Comparison of ENCODE assay signal across 10 mouse cellular contexts in the genomic region with DNA sequence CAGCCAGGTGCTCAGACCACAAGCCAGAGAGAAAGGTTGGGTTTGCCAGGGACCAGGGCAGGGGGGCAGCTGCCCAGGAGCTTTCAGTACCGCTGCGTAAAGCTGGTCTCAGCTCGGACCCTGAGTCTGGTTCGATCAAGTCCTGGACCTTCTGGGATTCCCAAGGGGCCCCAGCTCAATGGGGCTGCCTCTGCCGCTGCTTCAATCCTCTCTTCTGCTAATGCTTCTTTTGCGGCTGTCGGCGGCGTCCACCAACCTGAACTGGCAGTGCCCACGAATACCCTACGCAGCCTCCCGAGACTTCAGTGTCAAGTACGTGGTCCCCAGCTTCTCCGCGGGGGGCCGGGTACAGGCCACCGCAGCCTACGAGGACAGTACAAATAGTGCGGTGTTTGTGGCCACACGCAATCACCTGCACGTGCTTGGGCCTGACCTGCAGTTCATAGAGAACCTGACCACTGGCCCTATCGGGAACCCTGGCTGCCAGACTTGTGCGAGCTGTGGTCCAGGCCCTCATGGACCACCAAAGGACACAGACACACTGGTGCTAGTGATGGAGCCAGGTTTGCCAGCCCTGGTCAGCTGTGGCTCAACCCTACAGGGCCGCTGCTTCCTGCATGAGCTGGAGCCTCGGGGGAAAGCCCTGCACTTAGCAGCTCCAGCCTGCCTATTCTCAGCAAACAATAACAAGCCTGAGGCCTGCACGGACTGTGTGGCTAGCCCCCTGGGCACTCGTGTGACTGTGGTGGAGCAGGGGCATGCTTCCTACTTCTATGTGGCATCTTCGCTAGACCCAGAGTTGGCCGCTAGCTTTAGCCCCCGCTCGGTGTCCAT. TPM values are rescaled to one million over a fixed set of nuclear protein-coding genes. Genes with fewer than 3 reads are reported as not detected.
DNase-seq lines count a peak whose midpoint lies in the region; ATAC-seq and TF ChIP-seq lines count a peak whose summit lies in the region.
"Had no signal": no experiment of that assay in that cellular context is flagged by ENCODE, and none has a peak within 500 bp of the region (broad histone marks: within the 10 kb centered on the region; RNA-seq: fewer than 3 reads in every experiment).

No protein-coding gene starts in this region.

- no peak overlapping the region; the same call in 1 of the 2 replicates for H3K27ac ChIP-seq in lung, embryonic 14.5 days (ENCODE audit: low read depth)
- H3K27ac ChIP-seq in forebrain, embryonic 11.5 days (ENCODE audit: low read depth, low read length) = no peak overlapping the region
- peak overlapping the region; percentile 92 for H3K27ac ChIP-seq in intestine, embryonic 16.5 days (ENCODE audit: low read length)
- H3K27ac ChIP-seq in neural tube, embryonic 14.5 days (ENCODE audit: low read depth, low read length) = no peak overlapping the region
- H3K27ac ChIP-seq in left cerebral cortex, adult 2 months = no peak overlapping the region

- TF ChIP-seq CTCF in lung, embryonic 14.5 days (IDR thresholded peaks at IDR 0.05; ENCODE audit: low read depth) = 0 out of 2 replicates have a peak, but pooled peaks have one; percentile 8
- no peak for TF ChIP-seq CTCF in left cerebral cortex, adult 2 months (IDR thresholded peaks at IDR 0.05)

- intact Hi-C loops in left cerebral cortex, adult 2 months (cut with DNase I) = no loop called here

- peak overlapping the region; percentile 36 for H3K4me3 ChIP-seq in lung, embryonic 14.5 days (ENCODE audit: low read depth, low read length)
- peak overlapping the region; percentile 24 for H3K4me3 ChIP-seq in forebrain, embryonic 11.5 days (ENCODE audit: low read depth, low read length)
- peak overlapping the region; percentile 57 for H3K4me3 ChIP-seq in intestine, embryonic 16.5 days (ENCODE audit: low read length)
- H3K4me3 ChIP-seq in neural tube, embryonic 14.5 days (ENCODE audit: low read depth, low read length) = peak overlapping the region; percentile 19; the same call in 1 of the 2 replicates
- no peak overlapping the region for H3K4me3 ChIP-seq in left cerebral cortex, adult 2 months

- no peaks in the 10 kb centered on the region for H3K36me3 ChIP-seq in lung, embryonic 14.5 days (ENCODE audit: insufficient read depth)
- no peaks in the 10 kb centered on the region for H3K36me3 ChIP-seq in forebrain, embryonic 11.5 days (ENCODE audit: control insufficient read depth, insufficient read depth, low read length)
- H3K36me3 ChIP-seq in intestine, embryonic 16.5 days (ENCODE audit: control insufficient read depth, insufficient read depth, low read length) = peaks cover 7% of the 10 kb centered on the region; the same call in 1 of the 2 replicates
- peaks cover 6% of the 10 kb centered on the region for H3K36me3 ChIP-seq in neural tube, embryonic 14.5 days (ENCODE audit: control insufficient read depth, insufficient read depth, low read length)

- 42% methylated on average over 31 of the region's 31 CpGs for WGBS in lung, embryonic 14.5 days
- 48% methylated on average over 31 of the region's 31 CpGs for WGBS in forebrain, embryonic 11.5 days
- 38% methylated on average over 31 of the region's 31 CpGs for WGBS in intestine, embryonic 16.5 days
- WGBS in neural tube, embryonic 14.5 days = 41% methylated on average over 31 of the region's 31 CpGs

- ATAC-seq in lung, embryonic 14.5 days (ENCODE audit: insufficient read depth) = no peak
- ATAC-seq in forebrain, embryonic 11.5 days (replicated peaks; ENCODE audit: low FRiP score) = no peak
- no peak; the same call in 1 of the 2 replicates for ATAC-seq in intestine, embryonic 16.5 days
- ATAC-seq in neural tube, embryonic 14.5 days (ENCODE audit: low read depth) = 0 out of 2 replicates have a peak, but pooled peaks have one; percentile 18

- peaks cover 24% of the 10 kb centered on the region for H3K4me1 ChIP-seq in lung, embryonic 14.5 days (ENCODE audit: insufficient read depth)
- peaks cover 13% of the 10 kb centered on the region for H3K4me1 ChIP-seq in forebrain, embryonic 11.5 days (replicated peaks; ENCODE audit: control insufficient read depth, insufficient read depth, low read length)
- H3K4me1 ChIP-seq in intestine, embryonic 16.5 days (ENCODE audit: control insufficient read depth, insufficient read depth, low read length) = peaks cover 28% of the 10 kb centered on the region
- 0 out of 2 replicates have a peak, but pooled peaks cover 3% of the 10 kb centered on the region for H3K4me1 ChIP-seq in neural tube, embryonic 14.5 days (ENCODE audit: control insufficient read depth, insufficient read depth, low read length)

- peak overlapping the region; percentile 67 for H3K4me2 ChIP-seq in lung, embryonic 14.5 days
- H3K4me2 ChIP-seq in forebrain, embryonic 11.5 days (ENCODE audit: low read depth, low read length, severe bottlenecking) = peak overlapping the region; percentile 58
- H3K4me2 ChIP-seq in intestine, embryonic 16.5 days (ENCODE audit: low read depth, low read length) = peak overlapping the region; percentile 60
- peak overlapping the region; percentile 48 for H3K4me2 ChIP-seq in neural tube, embryonic 14.5 days (ENCODE audit: low read depth, low read length)

- peak; percentile 32 for DNase-seq in lung, embryonic 14.5 days
- no peak for DNase-seq in lung, postnatal 36 days
- no peak for DNase-seq in forebrain, embryonic 11.5 days (ENCODE audit: low spot score)
- no peak for DNase-seq in MN1 (ENCODE audit: low spot score)
- DNase-seq in cerebellum, postnatal 25 days = no peak
- DNase-seq in left cerebral cortex, adult 2 months (ENCODE audit: extremely low spot score in 1 of 2, low spot score in 2 of 2) = no peak

- no peaks in the 10 kb centered on the region for H3K9me3 ChIP-seq in lung, embryonic 14.5 days (ENCODE audit: low read depth, low read length)
- no peaks in the 10 kb centered on the region for H3K9me3 ChIP-seq in forebrain, embryonic 11.5 days (ENCODE audit: control insufficient read depth, low read length)
- no peaks in the 10 kb centered on the region for H3K9me3 ChIP-seq in intestine, embryonic 16.5 days (ENCODE audit: control insufficient read depth, low read length)
- no peaks in the 10 kb centered on the region for H3K9me3 ChIP-seq in neural tube, embryonic 14.5 days (ENCODE audit: control insufficient read depth, low read length)

- peak overlapping the region; percentile 62 for H3K9ac ChIP-seq in lung, embryonic 14.5 days
- peak overlapping the region; percentile 50; the same call in 1 of the 2 replicates for H3K9ac ChIP-seq in forebrain, embryonic 11.5 days (ENCODE audit: low read length)
- peak overlapping the region; percentile 75 for H3K9ac ChIP-seq in intestine, embryonic 16.5 days (ENCODE audit: low read depth, low read length)
- H3K9ac ChIP-seq in neural tube, embryonic 14.5 days (replicated peaks; ENCODE audit: low read depth, low read length) = peak overlapping the region; percentile 37; the same call in 1 of the 2 replicates

- no peaks in the 10 kb centered on the region for H3K27me3 ChIP-seq in lung, embryonic 14.5 days (ENCODE audit: insufficient read depth, low read length)
- H3K27me3 ChIP-seq in forebrain, embryonic 11.5 days (ENCODE audit: control insufficient read depth, insufficient read depth, low read length) = no peaks in the 10 kb centered on the region; the same call in 1 of the 2 replicates
- no peaks in the 10 kb centered on the region for H3K27me3 ChIP-seq in intestine, embryonic 16.5 days (replicated peaks; ENCODE audit: control insufficient read depth, insufficient read depth, low read length)
- no peaks in the 10 kb centered on the region for H3K27me3 ChIP-seq in neural tube, embryonic 14.5 days (ENCODE audit: control insufficient read depth, insufficient read depth, low read length)

RNA-seq across cellular contexts. Expression of a gene that starts 0.5 kb away (rescaled TPM):
- 1.7 and 2.2 TPM in 2 replicates for polyA plus RNA-seq in lung, embryonic 14.5 days (2014; fragmentation: Nextera tagmentation; extraction: Ambion mirVana)
- 0.36 and 0.43 TPM in 2 replicates for polyA plus RNA-seq in forebrain, embryonic 11.5 days (2014; fragmentation: Nextera tagmentation; extraction: Ambion mirVana)
- 13.3 and 16.9 TPM in 2 replicates for polyA plus RNA-seq in intestine, embryonic 16.5 days (2015; fragmentation: Nextera tagmentation; extraction: Ambion mirVana)
- 0.51 and 1.5 TPM in 2 replicates for polyA plus RNA-seq in neural tube, embryonic 14.5 days (2014; fragmentation: Nextera tagmentation; extraction: Ambion mirVana)
- total RNA-seq in left cerebral cortex, adult 2 months (2021) = under 1 TPM; 0.68 to 0.91 TPM

RNA-seq across cellular contexts. Expression of a gene that starts 19.2 kb away (rescaled TPM):
- 11.9 and 13.0 TPM in 2 replicates for polyA plus RNA-seq in lung, embryonic 14.5 days (2014; fragmentation: Nextera tagmentation; extraction: Ambion mirVana)
- polyA plus RNA-seq in forebrain, embryonic 11.5 days (2014; fragmentation: Nextera tagmentation; extraction: Ambion mirVana) = 14.7 and 14.9 TPM in 2 replicates
- 22.5 and 23.8 TPM in 2 replicates for polyA plus RNA-seq in intestine, embryonic 16.5 days (2015; fragmentation: Nextera tagmentation; extraction: Ambion mirVana)
- 21.3 and 23.4 TPM in 2 replicates for polyA plus RNA-seq in neural tube, embryonic 14.5 days (2014; fragmentation: Nextera tagmentation; extraction: Ambion mirVana)
- total RNA-seq in left cerebral cortex, adult 2 months (2021) = 10 to 100 TPM; 24.3 to 26.7 TPM

RNA-seq across cellular contexts. Expression of a gene that starts 21.1 kb away (rescaled TPM):
- not detected in 2 replicates for polyA plus RNA-seq in lung, embryonic 14.5 days (2014; fragmentation: Nextera tagmentation; extraction: Ambion mirVana)
- not detected in 2 replicates for polyA plus RNA-seq in forebrain, embryonic 11.5 days (2014; fragmentation: Nextera tagmentation; extraction: Ambion mirVana)
- polyA plus RNA-seq in intestine, embryonic 16.5 days (2015; fragmentation: Nextera tagmentation; extraction: Ambion mirVana) = not detected in 2 replicates
- polyA plus RNA-seq in neural tube, embryonic 14.5 days (2014; fragmentation: Nextera tagmentation; extraction: Ambion mirVana) = not detected in 2 replicates
- total RNA-seq in left cerebral cortex, adult 2 months (2021) = not detected
- total RNA-seq: gastrocnemius, postnatal 36 days; neutrophil, adult 5-6 weeks had no signal

RNA-seq across cellular contexts. Expression of a gene that starts 28.3 kb away (rescaled TPM):
- polyA plus RNA-seq in lung, embryonic 14.5 days (2014; fragmentation: Nextera tagmentation; extraction: Ambion mirVana) = 2.7 TPM in 2 replicates
- polyA plus RNA-seq in forebrain, embryonic 11.5 days (2014; fragmentation: Nextera tagmentation; extraction: Ambion mirVana) = 7.4 and 8.0 TPM in 2 replicates
- polyA plus RNA-seq in intestine, embryonic 16.5 days (2015; fragmentation: Nextera tagmentation; extraction: Ambion mirVana) = 1.3 and 1.7 TPM in 2 replicates
- polyA plus RNA-seq in neural tube, embryonic 14.5 days (2014; fragmentation: Nextera tagmentation; extraction: Ambion mirVana) = 12.5 and 20.1 TPM in 2 replicates
- 100 to 1,000 TPM; 330 to 356 TPM for total RNA-seq in left cerebral cortex, adult 2 months (2021)
- total RNA-seq: neutrophil, adult 5-6 weeks had no signal

RNA-seq across cellular contexts. Expression of a gene that starts 34.1 kb away (rescaled TPM):
- polyA plus RNA-seq in lung, embryonic 14.5 days (2014; fragmentation: Nextera tagmentation; extraction: Ambion mirVana) = 73.2 and 74.4 TPM in 2 replicates
- polyA plus RNA-seq in forebrain, embryonic 11.5 days (2014; fragmentation: Nextera tagmentation; extraction: Ambion mirVana) = 112 and 119 TPM in 2 replicates
- polyA plus RNA-seq in intestine, embryonic 16.5 days (2015; fragmentation: Nextera tagmentation; extraction: Ambion mirVana) = 48.6 and 55.4 TPM in 2 replicates
- polyA plus RNA-seq in neural tube, embryonic 14.5 days (2014; fragmentation: Nextera tagmentation; extraction: Ambion mirVana) = 87.1 and 96.0 TPM in 2 replicates
- 10 to 100 TPM; 66.5 to 68.4 TPM for total RNA-seq in left cerebral cortex, adult 2 months (2021)
